Mouse (Mus musculus): ENCODE measurements around the gene Pigu.

GRCm38 (mm10) chr2:155278361-155278760 lies 78.9 kb downstream of the Pigu start:
- TF ChIP-seq POLR2A (IDR thresholded peaks at IDR 0.05; ENCODE audit: control insufficient read depth in 1 of 2, insufficient read depth in 1 of 2, low read depth in 1 of 2, low read length in 2 of 2, poor library complexity in 1 of 2) = no peak
- no peak for TF ChIP-seq HCFC1 (IDR thresholded peaks at IDR 0.05; ENCODE audit: low read depth, low read length)
- TF ChIP-seq TAL1 (IDR thresholded peaks at IDR 0.05; ENCODE audit: low read length) = no peak
- TF ChIP-seq USF1 (IDR thresholded peaks at IDR 0.05; ENCODE audit: low read depth, low read length) = no peak
- no peak for TF ChIP-seq ZNF384 (IDR thresholded peaks at IDR 0.05; ENCODE audit: low read depth, low read length)
- TF ChIP-seq GABPA (IDR thresholded peaks at IDR 0.05; ENCODE audit: low read depth, low read length) = no peak
- no peak for TF ChIP-seq MEF2A (IDR thresholded peaks at IDR 0.05; ENCODE audit: extremely low read depth, insufficient replicate concordance, low read depth, low read length, poor library complexity, severe bottlenecking)
- TF ChIP-seq POLR2AphosphoS2 (IDR thresholded peaks at IDR 0.05; ENCODE audit: low read length) = no peak
- no peak for TF ChIP-seq ETS1 (IDR thresholded peaks at IDR 0.05; ENCODE audit: low read depth, low read length)
- TF ChIP-seq CTCF (IDR thresholded peaks at IDR 0.05 in 2 of 3, conservative IDR thresholded peaks at IDR 0.05 in 1 of 3; ENCODE audit: control insufficient read depth in 1 of 3, insufficient read depth in 1 of 3, low read depth in 2 of 3, low read length in 3 of 3, poor library complexity in 1 of 3, severe bottlenecking in 1 of 3) = no peak
- no peak for TF ChIP-seq POLR2AphosphoS5 (IDR thresholded peaks at IDR 0.05; ENCODE audit: borderline replicate concordance, low read depth, low read length)

Data from MEL (cell line).